Mouse (Mus musculus) erythroblast, embryonic 14.5 days (primary cell): Measurements from ENCODE around the gene Zfp384. TPM values are rescaled to one million over a fixed set of nuclear protein-coding genes. Genes with fewer than 3 reads are reported as not detected.

Source experiments
- H3K27me3 ChIP-seq: 2 replicates; pipeline ENCODE4 v1.6.1; 2012; ENCODE audit warnings: inconsistent platforms; ENCODE audit not compliant: control insufficient read depth
- H3K36me3 ChIP-seq: 2 replicates; pipeline ENCODE4 v1.6.1; 2012; ENCODE audit warnings: mild to moderate bottlenecking, inconsistent platforms; ENCODE audit not compliant: control insufficient read depth
- H3K4me1 ChIP-seq: 2 replicates; pipeline ENCODE4 v1.6.1; 2012; ENCODE audit warnings: inconsistent platforms; ENCODE audit not compliant: control insufficient read depth
- H3K4me3 ChIP-seq: replicated peaks from 2 replicates; pipeline ENCODE3; 2012; ENCODE audit warnings: moderate library complexity, mild to moderate bottlenecking, inconsistent platforms
- H3K9me3 ChIP-seq: 2 replicates; pipeline ENCODE4 v1.6.1; 2012; ENCODE audit warnings: low read length, inconsistent platforms, mixed read lengths; ENCODE audit not compliant: control insufficient read depth
- GATA1 ChIP-seq: IDR thresholded peaks from 2 replicates; pipeline ENCODE4 v1.6.1; 2012; ENCODE audit warnings: low read length, inconsistent platforms, mixed read lengths
- TAL1 ChIP-seq: IDR thresholded peaks from 3 replicates; pipeline ENCODE4 v1.6.1; 2012; ENCODE audit warnings: low read length, inconsistent platforms, mixed read lengths
- polyA plus RNA-seq: library from polyadenylated mRNA; stranded (reverse); fragments of >175 nt; gene quantifications from 2 replicates; pipeline ENCODE4 v1.2.3, GENCODE M21; 2012

Gene Zfp384
- polyA plus RNA-seq, 1 experiment = 3.9 TPM

GRCm38 (mm10) chr6:124993876-124994275, 15.1 kb upstream of the Zfp384 start:
- peaks cover 87% of the 10 kb centered on the region for H3K27me3 ChIP-seq
- H3K4me1 ChIP-seq = peaks cover 10% of the 10 kb centered on the region
- TF ChIP-seq TAL1 (no peak), GATA1 (no peak)

DNA sequence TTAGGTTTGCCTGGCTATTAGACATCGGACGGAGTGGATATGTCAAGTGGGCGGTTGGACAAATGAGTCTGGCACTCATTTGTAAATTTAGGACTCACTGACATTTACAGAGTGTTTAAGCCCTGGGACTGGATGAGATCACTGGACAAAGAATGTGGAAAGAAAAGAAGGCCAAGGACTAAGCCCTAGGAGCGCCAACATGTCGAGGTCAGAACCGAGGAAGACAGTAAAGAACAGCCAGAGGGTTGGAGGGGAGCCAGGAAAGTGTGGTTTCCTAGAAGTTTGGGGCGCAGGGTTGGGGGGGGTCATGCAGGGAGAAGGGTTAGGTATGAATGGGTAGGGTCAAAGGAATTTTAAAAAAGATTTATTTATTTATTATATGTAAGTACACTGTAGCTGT, 13.7 kb upstream of the Zfp384 start:
- H3K9me3 ChIP-seq = peaks cover 16% of the 10 kb centered on the region
- peaks cover 10% of the 10 kb centered on the region for H3K4me1 ChIP-seq
- no peaks in the 10 kb centered on the region for H3K36me3 ChIP-seq
- H3K27me3 ChIP-seq = peaks cover 93% of the 10 kb centered on the region
- TF ChIP-seq GATA1 (no peak), TAL1 (no peak)
- H3K4me3 ChIP-seq = no peak overlapping the region

More at GRCm38 (mm10) chr6:124993876-124994275, 15.1 kb upstream of the Zfp384 start:
- H3K4me3 ChIP-seq = no peak overlapping the region
- peaks cover 23% of the 10 kb centered on the region for H3K9me3 ChIP-seq
- H3K36me3 ChIP-seq = peaks cover 2% of the 10 kb centered on the region; the same call in 1 of the 2 replicates

- Histone ChIP-seq H3K9me3 (peaks cover 10% of the 10 kb centered on the region; the same call in 1 of the 2 replicates), H3K4me3 (no peak overlapping the region), H3K36me3 (no peaks in the 10 kb centered on the region), H3K27me3 (peaks cover 97% of the 10 kb centered on the region), H3K4me1 (peaks cover 10% of the 10 kb centered on the region)
- no peak for TF ChIP-seq GATA1
- TF ChIP-seq TAL1 = no peak
Measured at GRCm38 (mm10) chr6:124995831-124996403, 13.0 kb upstream of the Zfp384 start.

DNA sequence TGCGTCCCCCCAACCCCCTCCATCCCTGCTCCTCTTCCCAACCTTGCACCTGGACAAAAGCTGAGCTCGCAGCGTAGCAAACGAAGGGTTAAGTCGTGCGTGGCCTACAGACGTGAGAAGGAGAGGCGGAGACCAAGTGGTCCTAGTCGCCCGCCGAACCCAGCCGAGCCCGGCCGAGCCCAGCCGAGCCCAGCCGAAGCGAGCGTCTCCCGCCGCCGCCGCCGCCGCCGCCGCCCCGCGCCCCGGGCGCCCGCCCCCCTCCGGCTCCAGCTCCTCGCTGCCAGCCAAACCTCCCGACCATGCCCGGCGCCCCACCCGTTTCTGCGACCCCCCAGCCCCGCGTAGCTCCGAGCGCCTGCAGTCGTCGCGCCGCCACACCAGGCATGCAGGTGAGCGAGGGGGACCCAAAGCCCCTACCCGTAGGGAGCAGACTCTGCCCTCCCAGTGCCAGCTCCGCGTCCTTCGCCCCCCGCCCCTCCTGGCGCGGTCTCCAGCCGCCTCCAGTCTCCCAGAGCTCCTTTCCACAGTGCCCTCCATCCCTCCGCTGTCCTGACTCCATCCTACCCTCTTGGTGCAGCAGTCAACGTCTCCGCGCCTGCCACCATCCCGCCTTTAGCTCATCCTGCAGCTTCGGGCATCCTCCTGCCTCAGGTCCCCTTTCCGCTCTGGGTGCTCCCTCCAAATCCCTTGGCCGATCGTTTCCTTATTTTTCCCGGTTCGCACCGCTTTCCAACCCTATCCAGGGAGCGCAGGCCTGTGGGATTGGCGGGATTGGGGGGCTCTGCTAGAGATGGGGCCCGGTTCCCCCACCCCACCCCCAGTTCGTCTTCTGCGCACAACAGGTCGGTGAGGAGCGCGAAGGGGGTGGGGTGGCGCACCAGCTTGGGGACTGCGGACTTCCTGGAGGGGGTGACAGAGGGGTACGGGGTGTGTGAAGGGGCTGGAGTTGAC, 12.1 kb upstream of the Zfp384 start, which contains the start of gene Pianp:
Gene Pianp, plus strand, starts transcription at position 144 of the 951 bp plus-strand sequence.
- Histone ChIP-seq H3K4me3 (peak within 1 kb of the TSS; percentile 41), H3K4me1 (peaks cover 10% of the 10 kb centered on the region), H3K9me3 (peaks cover 6% of the 10 kb centered on the region; the same call in 1 of the 2 replicates), H3K36me3 (no peaks in the 10 kb centered on the region), H3K27me3 (peaks cover 99% of the 10 kb centered on the region)
- TF ChIP-seq GATA1 (no peak), TAL1 (no peak)

DNA sequence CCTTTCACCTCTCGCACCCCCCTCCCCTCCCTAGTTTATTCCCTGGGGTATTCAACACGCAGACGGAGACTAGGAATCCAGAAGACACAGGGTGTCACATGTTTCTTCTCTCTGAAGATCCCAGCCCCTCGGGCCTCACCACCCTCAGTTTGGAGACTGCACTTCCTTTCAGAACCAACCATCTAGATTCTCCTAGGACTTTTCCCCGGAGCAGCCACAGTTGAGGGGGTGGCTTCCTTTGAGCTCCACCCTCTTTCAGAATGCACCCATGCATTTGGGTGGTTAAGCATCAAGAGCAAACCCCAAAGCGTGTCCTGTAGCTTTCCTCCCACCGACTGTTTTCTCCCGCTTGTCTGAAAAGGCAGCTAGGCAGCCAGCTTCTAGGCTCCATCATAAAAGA, 10.9 kb upstream of the Zfp384 start:
- H3K36me3 ChIP-seq = no peaks in the 10 kb centered on the region
- H3K9me3 ChIP-seq = peaks cover 6% of the 10 kb centered on the region; the same call in 1 of the 2 replicates
- peaks cover 99% of the 10 kb centered on the region for H3K27me3 ChIP-seq
- H3K4me3 ChIP-seq = no peak overlapping the region
- H3K4me1 ChIP-seq = peaks cover 10% of the 10 kb centered on the region
- no peak for TF ChIP-seq GATA1
- no peak for TF ChIP-seq TAL1

GRCm38 (mm10) chr6:124999091-124999490, 9.9 kb upstream of the Zfp384 start:
- H3K27me3 ChIP-seq = peaks cover 98% of the 10 kb centered on the region
- no peak for TF ChIP-seq GATA1
- no peak for TF ChIP-seq TAL1
- H3K4me3 ChIP-seq = no peak overlapping the region
- no peaks in the 10 kb centered on the region for H3K36me3 ChIP-seq
- peaks cover 10% of the 10 kb centered on the region for H3K4me1 ChIP-seq
- peaks cover 6% of the 10 kb centered on the region; the same call in 1 of the 2 replicates for H3K9me3 ChIP-seq

DNA sequence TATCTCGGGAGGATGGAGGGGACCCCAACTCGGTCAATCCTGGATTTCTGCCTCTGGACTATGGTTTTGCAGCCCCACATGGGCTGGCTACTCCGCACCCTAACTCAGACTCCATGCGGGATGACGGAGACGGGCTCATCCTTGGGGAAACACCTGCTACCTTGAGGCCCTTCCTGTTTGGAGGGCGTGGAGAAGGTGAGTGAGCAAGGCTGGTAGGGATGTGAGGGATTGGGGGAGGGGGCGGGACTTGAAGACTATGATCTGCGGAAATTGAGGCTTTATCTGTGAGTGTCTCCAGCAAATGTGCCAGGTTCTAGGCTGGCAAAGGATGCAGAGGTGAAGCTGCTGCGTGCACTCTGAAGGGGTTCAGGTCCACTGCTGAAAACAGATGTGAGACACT, 9.4 kb upstream of the Zfp384 start:
- no peaks in the 10 kb centered on the region for H3K36me3 ChIP-seq
- peaks cover 10% of the 10 kb centered on the region for H3K4me1 ChIP-seq
- H3K9me3 ChIP-seq = peaks cover 6% of the 10 kb centered on the region; the same call in 1 of the 2 replicates
- no peak overlapping the region for H3K4me3 ChIP-seq
- no peak for TF ChIP-seq TAL1
- TF ChIP-seq GATA1 = no peak
- peaks cover 98% of the 10 kb centered on the region for H3K27me3 ChIP-seq

DNA sequence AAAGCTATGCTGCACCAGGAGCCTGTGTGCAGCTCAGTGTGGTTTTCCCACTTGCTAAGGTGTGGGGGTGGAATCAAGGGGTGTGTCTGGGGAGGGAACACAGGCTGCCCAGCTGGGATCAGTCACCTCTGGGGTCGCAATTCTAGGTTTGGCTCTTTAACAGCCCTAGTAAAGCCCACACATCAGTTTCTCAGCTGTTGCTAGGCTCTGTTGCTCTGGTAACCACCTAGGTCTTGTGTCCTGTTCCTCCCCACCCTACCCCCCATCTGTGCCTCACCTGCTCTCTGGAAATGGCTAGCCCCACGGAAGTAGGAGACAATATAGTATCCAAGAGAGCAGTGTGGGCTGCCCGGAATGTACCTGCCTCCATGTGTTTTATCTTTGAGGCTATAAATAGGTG, 5.2 kb upstream of the Zfp384 start:
- H3K4me1 ChIP-seq = peaks cover 14% of the 10 kb centered on the region

DNA sequence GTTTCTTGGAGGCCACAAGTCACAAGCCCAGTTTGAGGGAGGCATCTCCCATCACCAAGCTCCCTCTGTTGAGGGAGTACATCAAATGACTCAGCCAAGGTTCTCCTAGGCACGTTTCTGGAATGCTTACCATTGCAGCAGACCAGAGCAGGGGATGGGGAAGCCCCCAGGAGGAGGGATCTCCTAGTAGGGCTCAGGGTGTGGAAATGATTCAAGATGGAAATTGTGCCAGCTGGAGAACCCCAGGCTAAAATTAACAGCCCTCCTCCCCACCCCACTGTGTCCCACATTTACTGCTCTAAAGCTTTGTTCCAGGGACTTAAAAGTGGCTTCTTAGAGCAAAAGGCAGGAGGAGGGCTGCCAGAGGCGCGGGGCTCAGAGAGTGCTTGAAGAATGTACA, 3.9 kb upstream of the Zfp384 start:
- H3K9me3 ChIP-seq = no peaks in the 10 kb centered on the region
- peaks cover 20% of the 10 kb centered on the region for H3K4me1 ChIP-seq
- peaks cover 44% of the 10 kb centered on the region for H3K27me3 ChIP-seq

More for the DNA sequence above, 5.2 kb upstream of the Zfp384 start:
- H3K27me3 ChIP-seq = peaks cover 57% of the 10 kb centered on the region
- H3K4me3 ChIP-seq = no peak overlapping the region
- no peaks in the 10 kb centered on the region for H3K9me3 ChIP-seq
- no peak for TF ChIP-seq TAL1
- TF ChIP-seq GATA1 = no peak
- H3K36me3 ChIP-seq = no peaks in the 10 kb centered on the region

More for the DNA sequence above, 3.9 kb upstream of the Zfp384 start:
- TF ChIP-seq TAL1 (no peak), GATA1 (no peak)
- H3K4me3 ChIP-seq = no peak overlapping the region
- H3K36me3 ChIP-seq = peaks cover 3% of the 10 kb centered on the region; the same call in 1 of the 2 replicates
